Mouse (Mus musculus): Measurements from ENCODE around the gene Zic1.

DNA sequence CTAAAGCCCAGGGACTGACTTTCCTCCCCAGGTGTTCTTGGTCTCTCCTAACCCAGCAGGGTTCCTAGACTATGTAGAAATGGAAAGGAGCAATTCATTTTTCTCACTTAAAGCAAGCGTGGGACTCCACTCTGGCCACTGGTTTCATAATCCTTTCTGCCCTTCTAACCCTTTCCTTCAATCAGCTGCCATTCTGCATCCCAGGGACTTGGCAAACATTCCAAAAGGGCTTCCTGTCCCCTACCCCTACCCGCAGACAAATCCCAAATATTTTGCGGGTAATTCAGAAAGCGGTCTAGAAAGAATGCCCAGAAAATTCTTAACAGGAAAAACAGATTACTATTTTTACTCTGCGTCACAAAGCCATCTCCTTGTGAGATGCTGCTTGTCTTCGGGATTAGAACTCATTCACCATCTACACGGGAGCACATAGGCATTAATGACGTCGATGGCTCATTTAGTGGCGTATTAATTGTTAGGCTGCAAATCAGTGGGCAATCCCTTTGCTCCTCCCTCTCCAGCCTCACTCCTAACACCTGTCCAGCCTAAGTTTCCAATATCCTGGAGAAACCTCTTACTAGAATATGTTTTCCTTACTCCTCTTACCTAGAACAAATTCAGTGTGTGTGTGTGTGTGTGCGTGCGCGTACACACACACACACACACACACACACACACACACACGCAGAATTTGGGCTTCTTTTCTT is 29.6 kb upstream of the Zic1 start:
- TF ChIP-seq CTCF (IDR thresholded peaks at IDR 0.05; ENCODE audit: extremely low read depth, insufficient read length, insufficient replicate concordance, low read depth, low read length), result no peak
- no peak for TF ChIP-seq POLR2A (IDR thresholded peaks at IDR 0.05; ENCODE audit: low read depth, low read length)
